Mouse (Mus musculus) forebrain, embryonic 13.5 days (tissue): ENCODE measurements around the gene Dennd4b. TPM values are rescaled to one million over a fixed set of nuclear protein-coding genes. Genes with fewer than 3 reads are reported as not detected.

Experiments used
- ATAC-seq: fragments of 200-750 bp; cut with Nextera tagmentation; 2 replicates; pipeline ENCODE4 v1.8.0; 2017
- H3K27ac ChIP-seq: fragments of 300-500 bp; sonication (generic); 2 replicates; pipeline ENCODE4 v1.5.1; 2015; ENCODE audit warnings: inconsistent platforms, mild to moderate bottlenecking, moderate library complexity
- H3K27me3 ChIP-seq: fragments of 300-500 bp; sonication (generic); 2 replicates; pipeline ENCODE4 v1.6.1; 2015; ENCODE audit warnings: mild to moderate bottlenecking, inconsistent platforms
- H3K36me3 ChIP-seq: fragments of 300-500 bp; sonication (generic); 2 replicates; pipeline ENCODE4 v1.6.1; 2015; ENCODE audit warnings: mild to moderate bottlenecking, inconsistent platforms; ENCODE audit not compliant: poor library complexity, severe bottlenecking
- H3K4me1 ChIP-seq: fragments of 300-500 bp; sonication (generic); 2 replicates; pipeline ENCODE4 v1.6.1; 2015; ENCODE audit warnings: inconsistent platforms
- H3K4me2 ChIP-seq: fragments of 300-500 bp; sonication (generic); 2 replicates; pipeline ENCODE4 v1.6.1; 2015; ENCODE audit warnings: inconsistent platforms, mild to moderate bottlenecking, moderate library complexity
- H3K4me3 ChIP-seq: fragments of 300-500 bp; sonication (generic); 2 replicates; pipeline ENCODE4 v1.5.1; 2015; ENCODE audit warnings: mild to moderate bottlenecking, inconsistent platforms
- H3K9ac ChIP-seq: fragments of 300-500 bp; sonication (generic); 2 replicates; pipeline ENCODE4 v1.6.1; 2015; ENCODE audit warnings: mild to moderate bottlenecking, inconsistent platforms
- H3K9me3 ChIP-seq: fragments of 300-500 bp; sonication (generic); replicated peaks from 2 replicates; pipeline ENCODE4 v1.6.1; 2016; ENCODE audit warnings: inconsistent platforms
- whole genome bisulfite sequencing: fragments of 180-500 bp; shearing (Covaris S2); methylation state at CpG from one replicate; pipeline ENCODE4 v1.1.7; 2015; 5-methylcytosine and 5-hydroxymethylcytosine counted together
- polyA plus RNA-seq: library from polyadenylated mRNA; unstranded; fragments of >200 nt; fragmentation: Nextera tagmentation; extraction: Ambion mirVana; gene quantifications from 2 replicates; pipeline ENCODE4 v1.2.1, GENCODE M21; 2015

The Dennd4b gene
- polyA plus RNA-seq, 1 experiment from 2014 or later: 3.1 TPM

- ATAC-seq: no peak
- peaks cover 3% of the 10 kb centered on the region; the same call in 1 of the 2 replicates for H3K36me3 ChIP-seq
- 87% methylated on average over 1 of the region's 1 CpGs for WGBS
These were observed 25.6 kb downstream of the Dennd4b start for GRCm38 (mm10) chr3:90290602-90291001.

GRCm38 (mm10) chr3:90291982-90292344 lies 27.0 kb downstream of the Dennd4b start:
- Histone ChIP-seq H3K4me1 (peaks cover 30% of the 10 kb centered on the region), H3K9ac (peak overlapping the region; percentile 80), H3K27me3 (no peaks in the 10 kb centered on the region), H3K9me3 (no peaks in the 10 kb centered on the region), H3K4me3 (peak overlapping the region; percentile 95), H3K27ac (peak overlapping the region; percentile 91), H3K36me3 (peaks cover 3% of the 10 kb centered on the region; the same call in 1 of the 2 replicates), H3K4me2 (peak overlapping the region; percentile 70)
- 43% methylated on average over 2 of the region's 2 CpGs for WGBS
- ATAC-seq: no peak

More at GRCm38 (mm10) chr3:90290602-90291001, 25.6 kb downstream of the Dennd4b start:
- H3K4me2 ChIP-seq: no peak overlapping the region
- H3K4me3 ChIP-seq: no peak overlapping the region
- H3K27me3 ChIP-seq: no peaks in the 10 kb centered on the region
- H3K4me1 ChIP-seq: peaks cover 24% of the 10 kb centered on the region
- H3K9ac ChIP-seq: no peak overlapping the region
- no peak overlapping the region for H3K27ac ChIP-seq
- no peaks in the 10 kb centered on the region for H3K9me3 ChIP-seq

GRCm38 (mm10) chr3:90292345-90293275 lies 27.6 kb downstream of the Dennd4b start, which contains the start of gene Gatad2b:
Gatad2b (plus strand) TSS chr3:90293178.
- peak within 1 kb of the TSS; percentile 98 for H3K27ac ChIP-seq
- H3K4me3 ChIP-seq: peak within 1 kb of the TSS; percentile 95
- H3K9me3 ChIP-seq: no peaks in the 10 kb centered on the region
- H3K36me3 ChIP-seq: peaks cover 3% of the 10 kb centered on the region; the same call in 1 of the 2 replicates
- peak within 1 kb of the TSS; percentile 95 for H3K9ac ChIP-seq
- ATAC-seq: peak; percentile 99
- peaks cover 32% of the 10 kb centered on the region for H3K4me1 ChIP-seq
- H3K4me2 ChIP-seq: peak within 1 kb of the TSS; percentile 96
- H3K27me3 ChIP-seq: no peaks in the 10 kb centered on the region
- WGBS: under 1% methylated on average over 40 of the region's 47 CpGs

GRCm38 (mm10) chr3:90293352-90294063 lies 28.5 kb downstream of the Dennd4b start:
- Histone ChIP-seq H3K36me3 (peaks cover 3% of the 10 kb centered on the region; the same call in 1 of the 2 replicates), H3K27ac (peak overlapping the region; percentile 98), H3K9ac (peak overlapping the region; percentile 95), H3K4me3 (peak overlapping the region; percentile 95), H3K27me3 (no peaks in the 10 kb centered on the region), H3K4me1 (peaks cover 32% of the 10 kb centered on the region), H3K4me2 (peak overlapping the region; percentile 96), H3K9me3 (no peaks in the 10 kb centered on the region)
- 0% methylated on average over 26 of the region's 68 CpGs for whole genome bisulfite sequencing
- ATAC-seq: peak; percentile 30

- no peaks in the 10 kb centered on the region for H3K27me3 ChIP-seq
- H3K9ac ChIP-seq: peak overlapping the region; percentile 95
- peak overlapping the region; percentile 96 for H3K4me2 ChIP-seq
- H3K27ac ChIP-seq: peak overlapping the region; percentile 98
- H3K36me3 ChIP-seq: peaks cover 3% of the 10 kb centered on the region; the same call in 1 of the 2 replicates
- ATAC-seq: no peak
- WGBS: under 1% methylated on average over 11 of the region's 11 CpGs
- peaks cover 32% of the 10 kb centered on the region for H3K4me1 ChIP-seq
- no peaks in the 10 kb centered on the region for H3K9me3 ChIP-seq
- H3K4me3 ChIP-seq: peak overlapping the region; percentile 95
These were observed 29.1 kb downstream of the Dennd4b start for GRCm38 (mm10) chr3:90294064-90294440.

GRCm38 (mm10) chr3:90294651-90295050 lies 29.7 kb downstream of the Dennd4b start:
- 74% methylated on average over 2 of the region's 2 CpGs for WGBS
- peak overlapping the region; percentile 95 for H3K4me3 ChIP-seq
- peak overlapping the region; percentile 96 for H3K4me2 ChIP-seq
- peaks cover 3% of the 10 kb centered on the region; the same call in 1 of the 2 replicates for H3K36me3 ChIP-seq
- H3K4me1 ChIP-seq: peaks cover 32% of the 10 kb centered on the region
- no peaks in the 10 kb centered on the region for H3K27me3 ChIP-seq
- no peak for ATAC-seq
- H3K9ac ChIP-seq: peak overlapping the region; percentile 95
- H3K27ac ChIP-seq: 0 out of 2 replicates have a peak overlapping the region, but pooled peaks have one; percentile 98
- no peaks in the 10 kb centered on the region for H3K9me3 ChIP-seq

GRCm38 (mm10) chr3:90305801-90306200 lies 40.8 kb downstream of the Dennd4b start:
- Histone ChIP-seq H3K4me1 (peaks cover 8% of the 10 kb centered on the region; the same call in 1 of the 2 replicates), H3K27ac (no peak overlapping the region), H3K4me3 (no peak overlapping the region), H3K4me2 (no peak overlapping the region), H3K36me3 (no peaks in the 10 kb centered on the region), H3K27me3 (no peaks in the 10 kb centered on the region), H3K9me3 (no peaks in the 10 kb centered on the region), H3K9ac (no peak overlapping the region)
- WGBS: 90% methylated on average over 3 of the region's 3 CpGs
- ATAC-seq: no peak

GRCm38 (mm10) chr3:90309589-90309988 lies 44.6 kb downstream of the Dennd4b start:
- peaks cover 8% of the 10 kb centered on the region; the same call in 1 of the 2 replicates for H3K4me1 ChIP-seq
- no peaks in the 10 kb centered on the region for H3K27me3 ChIP-seq
- no peaks in the 10 kb centered on the region for H3K36me3 ChIP-seq
- ATAC-seq: no peak
- H3K27ac ChIP-seq: no peak overlapping the region
- H3K9me3 ChIP-seq: no peaks in the 10 kb centered on the region
- H3K4me2 ChIP-seq: no peak overlapping the region
- no peak overlapping the region for H3K4me3 ChIP-seq
- H3K9ac ChIP-seq: no peak overlapping the region

- H3K4me1 ChIP-seq: no peaks in the 10 kb centered on the region
- H3K27ac ChIP-seq: no peak overlapping the region
- no peaks in the 10 kb centered on the region for H3K36me3 ChIP-seq
- no peak for ATAC-seq
- no peaks in the 10 kb centered on the region for H3K9me3 ChIP-seq
- H3K9ac ChIP-seq: no peak overlapping the region
- H3K27me3 ChIP-seq: no peaks in the 10 kb centered on the region
- no peak overlapping the region for H3K4me2 ChIP-seq
- H3K4me3 ChIP-seq: no peak overlapping the region
These were observed 48.4 kb downstream of the Dennd4b start for GRCm38 (mm10) chr3:90313367-90313766.

- H3K4me3 ChIP-seq: no peak overlapping the region
- no peaks in the 10 kb centered on the region for H3K9me3 ChIP-seq
- no peaks in the 10 kb centered on the region for H3K27me3 ChIP-seq
- no peak overlapping the region for H3K9ac ChIP-seq
- H3K4me1 ChIP-seq: no peaks in the 10 kb centered on the region
- ATAC-seq: no peak
- no peak overlapping the region for H3K27ac ChIP-seq
- H3K4me2 ChIP-seq: no peak overlapping the region
- H3K36me3 ChIP-seq: no peaks in the 10 kb centered on the region
These were observed 49.3 kb downstream of the Dennd4b start for GRCm38 (mm10) chr3:90314241-90314640.

GRCm38 (mm10) chr3:90322289-90322688 lies 57.3 kb downstream of the Dennd4b start:
- peak; percentile 72 for ATAC-seq
- peak overlapping the region; percentile 50 for H3K9ac ChIP-seq
- H3K4me2 ChIP-seq: peak overlapping the region; percentile 59
- peak overlapping the region; percentile 94 for H3K27ac ChIP-seq
- peak overlapping the region; percentile 23 for H3K4me3 ChIP-seq
- H3K36me3 ChIP-seq: no peaks in the 10 kb centered on the region
- peaks cover 40% of the 10 kb centered on the region for H3K4me1 ChIP-seq
- no peaks in the 10 kb centered on the region for H3K9me3 ChIP-seq
- H3K27me3 ChIP-seq: no peaks in the 10 kb centered on the region
- WGBS: 29% methylated on average over 6 of the region's 6 CpGs

GRCm38 (mm10) chr3:90323119-90323518 lies 58.1 kb downstream of the Dennd4b start:
- H3K36me3 ChIP-seq: no peaks in the 10 kb centered on the region
- 2% methylated on average over 5 of the region's 5 CpGs for WGBS
- H3K4me2 ChIP-seq: peak overlapping the region; percentile 59
- H3K27me3 ChIP-seq: no peaks in the 10 kb centered on the region
- peak overlapping the region; percentile 54 for H3K9ac ChIP-seq
- ATAC-seq: peak; percentile 96
- peaks cover 40% of the 10 kb centered on the region for H3K4me1 ChIP-seq
- no peaks in the 10 kb centered on the region for H3K9me3 ChIP-seq
- H3K4me3 ChIP-seq: 0 out of 2 replicates have a peak overlapping the region, but pooled peaks have one; percentile 7
- H3K27ac ChIP-seq: peak overlapping the region; percentile 94
